Comparison of ENCODE assay signal across 8 mouse cellular contexts in the genomic region with DNA sequence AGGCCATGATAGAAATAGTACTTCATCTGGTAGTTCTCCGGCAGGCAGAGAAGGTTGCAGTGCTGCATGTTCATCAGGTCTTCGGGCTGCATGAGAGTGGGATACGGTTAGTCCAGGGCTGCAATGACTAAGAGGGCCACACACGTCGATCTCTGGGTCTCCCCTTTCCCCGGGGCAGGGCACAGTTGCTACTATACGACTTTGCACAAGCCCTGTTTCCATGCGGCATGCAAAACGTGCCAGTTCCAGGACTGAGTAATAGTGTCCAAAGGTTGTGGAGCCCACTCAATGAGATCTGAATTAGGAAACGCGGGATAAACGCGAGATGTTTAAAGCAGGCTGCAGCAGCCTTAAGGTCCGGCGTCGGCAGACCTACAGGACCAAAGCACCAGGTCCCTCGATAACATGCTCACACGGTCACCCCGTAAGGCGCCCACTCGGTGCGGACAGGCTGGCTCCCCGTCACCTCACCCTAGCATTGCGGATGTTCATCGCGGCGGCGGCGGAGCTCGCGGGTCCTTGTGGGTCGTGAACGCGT. TPM values are rescaled to one million over a fixed set of nuclear protein-coding genes. Genes with fewer than 3 reads are reported as not detected.
DNase-seq lines count a peak whose midpoint lies in the region; ATAC-seq and TF ChIP-seq lines count a peak whose summit lies in the region.

No protein-coding gene starts in this region.

- DNase-seq in layer of hippocampus, adult 11-12 months (ENCODE audit: low spot score): peak; percentile 7
- no peak for DNase-seq in layer of hippocampus, adult 9-10 months (ENCODE audit: low spot score)
- DNase-seq in liver, postnatal 0 days: no peak
- DNase-seq in c-Kit-positive CD71-positive TER-119-positive erythroid progenitor cells, embryonic 14.5 days (ENCODE audit: low spot score): no peak
- no peak for DNase-seq in lung, adult 18-20 months

- WGBS in liver, postnatal 0 days (ENCODE audit: insufficient replicate concordance): 14% methylated on average over 34 of the region's 34 CpGs

- H3K27ac ChIP-seq in brown adipose tissue, adult 24 weeks (replicated peaks; ENCODE audit: low read depth, low read length): peak overlapping the region; percentile 76
- H3K27ac ChIP-seq in liver, postnatal 0 days (ENCODE audit: low read depth): peak overlapping the region; percentile 79

- ATAC-seq in granulocyte monocyte progenitor cell, adult 5-6 weeks (replicated peaks; ENCODE audit: poor library complexity, severe bottlenecking): peak; percentile 3; the same call in 1 of the 2 replicates
- peak; percentile 52 for ATAC-seq in liver, postnatal 0 days
- no peak for ATAC-seq in inflammation-experienced regulatory T-cells, adult 6 months

- no peaks in the 10 kb centered on the region for H3K4me1 ChIP-seq in brown adipose tissue, adult 24 weeks (ENCODE audit: control insufficient read depth, insufficient read depth, insufficient read length, low read length)
- H3K4me1 ChIP-seq in liver, postnatal 0 days (ENCODE audit: insufficient read depth): no peaks in the 10 kb centered on the region

- H3K4me3 ChIP-seq in brown adipose tissue, adult 24 weeks (ENCODE audit: insufficient read depth, low read depth, low read length): peak overlapping the region; percentile 97
- peak overlapping the region; percentile 61 for H3K4me3 ChIP-seq in liver, postnatal 0 days (ENCODE audit: low read depth, low read length)

- H3K9me3 ChIP-seq in liver, postnatal 0 days (ENCODE audit: low read length): no peaks in the 10 kb centered on the region

- TF ChIP-seq EP300 in liver, postnatal 0 days (IDR thresholded peaks at IDR 0.05; ENCODE audit: low read depth): no peak

- TF ChIP-seq CTCF in liver, postnatal 0 days (IDR thresholded peaks at IDR 0.05; ENCODE audit: low read depth): no peak

- H3K36me3 ChIP-seq in liver, postnatal 0 days (replicated peaks; ENCODE audit: insufficient read depth, low read length): 0 out of 2 replicates have a peak, but pooled peaks cover 8% of the 10 kb centered on the region

- H3K9ac ChIP-seq in liver, postnatal 0 days (replicated peaks): peak overlapping the region; percentile 74

- no peaks in the 10 kb centered on the region for H3K27me3 ChIP-seq in liver, postnatal 0 days (ENCODE audit: insufficient read depth, low read length)

- peak overlapping the region; percentile 85 for H3K4me2 ChIP-seq in liver, postnatal 0 days (ENCODE audit: low read depth, low read length)

RNA-seq across cellular contexts. Expression of a gene that starts 0.3 kb away (rescaled TPM):
- 0.59 and 1.9 TPM in 2 replicates for polyA plus RNA-seq in brown adipose tissue, adult 24 weeks (2012; ENCODE audit: insufficient read depth, insufficient read length, missing spikeins)
- total RNA-seq in granulocyte monocyte progenitor cell, adult 5-6 weeks (2014; fragmentation: Nextera tagmentation): 45.1 and 49.1 TPM in 2 replicates
- total RNA-seq in granulocyte monocyte progenitor cell, adult 5-6 weeks (2017): 26.4 and 36.3 TPM in 2 replicates
- 5.1 and 5.2 TPM in 2 replicates for polyA plus RNA-seq in liver, postnatal 0 days (2015; fragmentation: Nextera tagmentation; extraction: Ambion mirVana)
- polyA plus RNA-seq in inflammation-experienced regulatory T-cells, adult 6 months (2017; shearing (Covaris generic)): 100 to 1,000 TPM; 114 to 148 (median 147) TPM

RNA-seq across cellular contexts. Expression of a gene that starts 0.4 kb away (rescaled TPM):
- 90.3 and 104 TPM in 2 replicates for polyA plus RNA-seq in brown adipose tissue, adult 24 weeks (2012; ENCODE audit: insufficient read depth, insufficient read length, missing spikeins)
- total RNA-seq in granulocyte monocyte progenitor cell, adult 5-6 weeks (2014; fragmentation: Nextera tagmentation): 159 and 179 TPM in 2 replicates
- 155 and 215 TPM in 2 replicates for total RNA-seq in granulocyte monocyte progenitor cell, adult 5-6 weeks (2017)
- 48.9 and 51.8 TPM in 2 replicates for polyA plus RNA-seq in liver, postnatal 0 days (2015; fragmentation: Nextera tagmentation; extraction: Ambion mirVana)
- 100 to 1,000 TPM; 173 to 214 (median 188) TPM for polyA plus RNA-seq in inflammation-experienced regulatory T-cells, adult 6 months (2017; shearing (Covaris generic))

RNA-seq across cellular contexts. Expression of a gene that starts 9.3 kb away (rescaled TPM):
- 4.6 and 7.4 TPM in 2 replicates for polyA plus RNA-seq in brown adipose tissue, adult 24 weeks (2012; ENCODE audit: insufficient read depth, insufficient read length, missing spikeins)
- total RNA-seq in granulocyte monocyte progenitor cell, adult 5-6 weeks (2014; fragmentation: Nextera tagmentation): 24.5 and 60.3 TPM in 2 replicates
- total RNA-seq in granulocyte monocyte progenitor cell, adult 5-6 weeks (2017): 13.6 and 24.3 TPM in 2 replicates
- 22.3 and 22.6 TPM in 2 replicates for polyA plus RNA-seq in liver, postnatal 0 days (2015; fragmentation: Nextera tagmentation; extraction: Ambion mirVana)
- 10 to 100 TPM in 1 of 3 experiments, 1 to 10 TPM in 2; 4.2 to 10.0 (median 6.5) TPM for polyA plus RNA-seq in inflammation-experienced regulatory T-cells, adult 6 months (2017; shearing (Covaris generic))

RNA-seq across cellular contexts. Expression of a gene that starts 25.4 kb away (rescaled TPM):
- polyA plus RNA-seq in brown adipose tissue, adult 24 weeks (2012; ENCODE audit: insufficient read depth, insufficient read length, missing spikeins): 2.2 and 2.3 TPM in 2 replicates
- total RNA-seq in granulocyte monocyte progenitor cell, adult 5-6 weeks (2014; fragmentation: Nextera tagmentation): 0.11 and 0.13 TPM in 2 replicates
- 0.26 and 1.6 TPM in 2 replicates for total RNA-seq in granulocyte monocyte progenitor cell, adult 5-6 weeks (2017)
- polyA plus RNA-seq in liver, postnatal 0 days (2015; fragmentation: Nextera tagmentation; extraction: Ambion mirVana): 0.06 and 0.12 TPM in 2 replicates
- 10 to 100 TPM in 1 of 3 experiments, 1 to 10 TPM in 2; 5.6 to 21.3 (median 9.7) TPM for polyA plus RNA-seq in inflammation-experienced regulatory T-cells, adult 6 months (2017; shearing (Covaris generic))

RNA-seq across cellular contexts. Expression of a gene that starts 29.5 kb away (rescaled TPM):
- polyA plus RNA-seq in brown adipose tissue, adult 24 weeks (2012; ENCODE audit: insufficient read depth, insufficient read length, missing spikeins): not detected in 2 replicates
- not detected in 2 replicates for total RNA-seq in granulocyte monocyte progenitor cell, adult 5-6 weeks (2014; fragmentation: Nextera tagmentation)
- total RNA-seq in granulocyte monocyte progenitor cell, adult 5-6 weeks (2017): 0.09 TPM in 1 of 2 replicates, not detected in the other
- polyA plus RNA-seq in liver, postnatal 0 days (2015; fragmentation: Nextera tagmentation; extraction: Ambion mirVana): 0.08 and 0.09 TPM in 2 replicates
- polyA plus RNA-seq in inflammation-experienced regulatory T-cells, adult 6 months (2017; shearing (Covaris generic)): 1 to 10 TPM; 1.5 to 3.2 (median 2.7) TPM

Comparison
In these comparisons a context has a peak if more than half of its experiments do, and no peak if none do; other contexts are left out.
1. RNA of a gene that starts 0.3 kb away (polyA plus RNA-seq): 114 to 148 TPM in inflammation-experienced regulatory T-cells, adult 6 months; 5.1 to 5.2 TPM in liver, postnatal 0 days and 0.59 to 1.9 TPM in brown adipose tissue, adult 24 weeks; every median in the first group is over 10 times any median in the second.